ENCODE assay signal across 9 mouse cellular contexts in genomic region chr1:131708338-131708737, GRCm38 (mm10). TPM values are rescaled to one million over a fixed set of nuclear protein-coding genes. Genes with fewer than 3 reads are reported as not detected.
A peak's percentile ranks its signal among the peaks of the same experiment; 100 is the strongest.
DNase-seq lines count a peak whose midpoint lies in the region; TF ChIP-seq lines count a peak whose summit lies in the region.
"Had no signal": no experiment of that assay in that cellular context is flagged by ENCODE, and none has a peak within 500 bp of the region (broad histone marks: within the 10 kb centered on the region; RNA-seq: fewer than 3 reads in every experiment).

No protein-coding gene starts in this region.

- H3K79me2 ChIP-seq in C2C12 (ENCODE audit: control insufficient read depth, insufficient read depth): no peaks in the 10 kb centered on the region

- peak; percentile 63 for TF ChIP-seq CTCF in C2C12 (IDR thresholded peaks at IDR 0.05; ENCODE audit: control insufficient read depth, insufficient read depth, insufficient read length)

- no peaks in the 10 kb centered on the region for H3K4me1 ChIP-seq in limb, embryonic 10.5 days
- H3K4me1 ChIP-seq: embryonic facial prominence, embryonic 15.5 days had no signal

- H3K27me3 ChIP-seq in C2C12 (ENCODE audit: control insufficient read depth, insufficient read depth, insufficient read length): no peaks in the 10 kb centered on the region
- H3K27me3 ChIP-seq in limb, embryonic 10.5 days (ENCODE audit: low read depth, poor library complexity, severe bottlenecking): no peaks in the 10 kb centered on the region
- H3K27me3 ChIP-seq: embryonic facial prominence, embryonic 15.5 days had no signal

- H3K4me3 ChIP-seq in C2C12 (ENCODE audit: insufficient read depth, poor library complexity, severe bottlenecking): no peak overlapping the region
- H3K4me3 ChIP-seq in limb, embryonic 10.5 days: no peak overlapping the region
- H3K4me3 ChIP-seq: embryonic facial prominence, embryonic 15.5 days had no signal

- WGBS in limb, embryonic 10.5 days: 30% methylated on average over 4 of the region's 4 CpGs

- no peaks in the 10 kb centered on the region for H3K9me3 ChIP-seq in limb, embryonic 10.5 days (replicated peaks)
- H3K9me3 ChIP-seq: embryonic facial prominence, embryonic 15.5 days had no signal

- no peak overlapping the region for H3K27ac ChIP-seq in limb, embryonic 10.5 days
- H3K27ac ChIP-seq: embryonic facial prominence, embryonic 15.5 days had no signal

- no peak overlapping the region for H3ac ChIP-seq in C2C12 (ENCODE audit: control insufficient read depth, insufficient read length, low read depth)

- DNase-seq in heart, postnatal 10 days: peak; percentile 62 to 78
- no peak for DNase-seq in heart, postnatal 25 days (ENCODE audit: low spot score)
- DNase-seq in adrenal gland, postnatal 10 days: peak; percentile 79
- peak; percentile 24 for DNase-seq in embryo, embryonic 11.5 days (ENCODE audit: low read depth, low spot score)
- peak; percentile 42 for DNase-seq in limb, embryonic 10.5 days (ENCODE audit: low spot score)
- peak; percentile 26 for DNase-seq in right cerebral cortex, adult 18-20 months
- no peak for DNase-seq in layer of hippocampus, postnatal 14 days (ENCODE audit: low spot score in 2 of 2)

- H3K36me3 ChIP-seq in C2C12 (ENCODE audit: control insufficient read depth, insufficient read depth): no peaks in the 10 kb centered on the region
- no peaks in the 10 kb centered on the region for H3K36me3 ChIP-seq in limb, embryonic 10.5 days
- H3K36me3 ChIP-seq: embryonic facial prominence, embryonic 15.5 days had no signal

- no peaks in the 10 kb centered on the region for H3K79me3 ChIP-seq in C2C12 (ENCODE audit: low read depth)

- intact Hi-C loops in heart, postnatal 10 days (cut with DNase I): loop anchor here (1.0 to 5.0 kb wide), 2 partner anchors 96 to 138 kb away; no protein-coding TSS in a partner anchor
- intact Hi-C loops in heart, postnatal 25 days (cut with DNase I): no loop called here

TF ChIP-seq in C2C12, 6 proteins besides CTCF, POLR2A, EP300 and RAD21:
- no peak for TF ChIP-seq MYOG (IDR thresholded peaks at IDR 0.05; ENCODE audit: control insufficient read depth, extremely low read depth, insufficient read length)
- no peak for TF ChIP-seq FOSL1 (IDR thresholded peaks at IDR 0.05; ENCODE audit: insufficient read depth, low read length, poor library complexity, severe bottlenecking)
- no peak for TF ChIP-seq MAX (IDR thresholded peaks at IDR 0.05)
- no peak for TF ChIP-seq CEBPB (IDR thresholded peaks at IDR 0.05; ENCODE audit: low read depth)
- no peak for TF ChIP-seq MYOD1 (IDR thresholded peaks at IDR 0.05; ENCODE audit: control insufficient read depth, insufficient read length, low read depth)
- TF ChIP-seq USF1 (IDR thresholded peaks at IDR 0.05; ENCODE audit: low read depth): no peak
TF ChIP-seq in C2C12: peak in this region for 0.

RNA-seq across cellular contexts. Expression of gene Rab7b, which starts 19.8 kb away (rescaled TPM):
- 1 to 10 TPM; 4.0 to 5.9 TPM for total RNA-seq in heart, postnatal 10 days (2021)
- total RNA-seq in heart, postnatal 25 days (2021): 1 to 10 TPM; 3.2 to 4.4 TPM
- polyA plus RNA-seq in C2C12 (2012; fragmentation: generic; extraction: Trizol): 4.1 TPM
- 1 to 10 TPM; 4.7 to 5.1 TPM for total RNA-seq in adrenal gland, postnatal 10 days (2021)
- polyA plus RNA-seq in limb, embryonic 10.5 days (2016; fragmentation: Nextera tagmentation; extraction: Ambion mirVana): 0.63 and 0.65 TPM in 2 replicates
- total RNA-seq in layer of hippocampus, postnatal 14 days (2021): 1 to 10 TPM; 3.8 to 4.1 TPM

RNA-seq across cellular contexts. Expression of gene Slc26a9, which starts 35.5 kb away (rescaled TPM):
- total RNA-seq in heart, postnatal 10 days (2021): not detected
- total RNA-seq in heart, postnatal 25 days (2021): not detected
- not detected for polyA plus RNA-seq in C2C12 (2012; fragmentation: generic; extraction: Trizol)
- under 1 TPM in 1 of 2 experiments, not detected in 1; 0.15 TPM for total RNA-seq in adrenal gland, postnatal 10 days (2021)
- polyA plus RNA-seq in limb, embryonic 10.5 days (2016; fragmentation: Nextera tagmentation; extraction: Ambion mirVana): 0.08 TPM in 1 of 2 replicates, not detected in the other
- under 1 TPM; 0.26 to 0.30 TPM for total RNA-seq in layer of hippocampus, postnatal 14 days (2021)

Comparison
In these comparisons a context has a peak if more than half of its experiments do, and no peak if none do; other contexts are left out.
1. DNase-seq: peak in heart, postnatal 10 days (2 of 2), adrenal gland, postnatal 10 days (single experiment), embryo, embryonic 11.5 days (single experiment), limb, embryonic 10.5 days (single experiment) and right cerebral cortex, adult 18-20 months (single experiment); none in heart, postnatal 25 days (single experiment) and layer of hippocampus, postnatal 14 days (0 of 2).